Mouse (Mus musculus) retina, postnatal 1 day (tissue): ENCODE data around the gene Rsad2.
A peak's percentile ranks its signal among the peaks of the same experiment; 100 is the strongest.
"Not testable (repeated sequence)": the region's sequence is repeated elsewhere in the genome, so short reads cannot be mapped to it uniquely, and the experiment has no call there.

Experiments
- DNase-seq: peaks from one replicate; pipeline ENCODE4 v3.0.0-alpha.2; 2012

Rsad2 gene

DNA sequence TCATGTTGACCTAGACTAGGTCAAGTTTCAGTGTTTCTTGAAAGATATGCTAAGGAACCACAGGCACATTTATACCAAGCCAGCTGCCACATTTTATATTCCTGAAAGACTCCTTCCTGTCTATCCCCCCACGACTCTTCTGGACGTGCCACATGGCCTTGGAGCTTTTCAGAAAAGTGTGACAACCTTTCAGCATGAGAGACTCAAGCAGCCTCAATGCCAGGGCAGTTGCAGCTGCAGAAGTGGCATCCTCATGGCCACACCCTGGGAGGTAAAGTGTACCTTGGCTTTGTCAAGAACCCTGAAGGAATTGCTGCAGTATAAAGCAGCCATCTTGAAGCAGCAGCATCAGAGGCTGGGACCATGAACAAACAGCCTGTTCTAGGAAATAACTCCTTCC, 11.7 kb downstream of the Rsad2 start:
- DNase-seq, result no peak

- DNase-seq, result peak; percentile 71
Observed at GRCm38 (mm10) chr12:26444054-26444453, 12.2 kb downstream of the Rsad2 start.

- DNase-seq, result no peak
Observed at GRCm38 (mm10) chr12:26439366-26439765, 16.9 kb downstream of the Rsad2 start.

DNA sequence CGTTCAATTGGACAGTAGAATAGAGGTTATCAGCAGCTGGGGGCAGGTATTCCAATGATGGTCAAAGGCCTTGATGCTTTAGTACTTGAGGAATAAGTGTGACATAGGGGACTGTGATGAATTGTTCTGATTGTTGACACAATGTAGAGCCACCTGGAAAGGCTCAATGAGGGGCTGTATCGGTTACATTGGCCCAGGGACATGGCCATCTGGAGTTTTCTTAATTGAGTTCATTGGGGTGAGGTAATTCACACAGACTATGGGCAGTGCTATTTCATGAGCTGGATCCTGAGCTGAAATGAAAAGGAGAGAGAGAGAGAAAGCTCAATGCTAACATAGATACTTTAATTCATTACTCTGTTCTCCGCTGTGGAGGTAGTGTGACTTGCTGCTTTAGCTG, 18.3 kb downstream of the Rsad2 start:
- peak; percentile 24 for DNase-seq

GRCm38 (mm10) chr12:26436334-26436733, 19.9 kb downstream of the Rsad2 start:
- DNase-seq, result no peak

DNA sequence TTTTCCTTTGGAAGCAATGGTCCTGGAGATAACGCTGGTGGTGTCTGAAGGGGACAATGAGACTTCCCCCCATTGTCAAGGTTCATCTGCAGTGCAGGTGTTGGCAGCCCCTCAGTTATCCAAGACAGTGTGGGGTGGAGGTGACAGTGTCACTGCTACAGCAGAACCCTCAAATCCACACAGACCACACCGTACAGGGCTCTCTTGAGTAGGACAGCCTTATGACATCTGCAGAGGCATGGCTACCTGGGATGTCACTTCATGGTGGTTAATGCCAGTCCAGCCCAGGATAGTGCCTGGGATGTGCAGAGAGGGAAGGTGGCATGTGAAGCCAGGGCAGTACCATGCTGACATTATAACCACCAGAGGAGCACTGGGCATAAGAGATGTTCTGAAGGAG, 27.5 kb downstream of the Rsad2 start:
- not testable (repeated sequence) for DNase-seq

- DNase-seq, result peak; percentile 72
Observed at GRCm38 (mm10) chr12:26424841-26425240, 31.4 kb downstream of the Rsad2 start.

DNA sequence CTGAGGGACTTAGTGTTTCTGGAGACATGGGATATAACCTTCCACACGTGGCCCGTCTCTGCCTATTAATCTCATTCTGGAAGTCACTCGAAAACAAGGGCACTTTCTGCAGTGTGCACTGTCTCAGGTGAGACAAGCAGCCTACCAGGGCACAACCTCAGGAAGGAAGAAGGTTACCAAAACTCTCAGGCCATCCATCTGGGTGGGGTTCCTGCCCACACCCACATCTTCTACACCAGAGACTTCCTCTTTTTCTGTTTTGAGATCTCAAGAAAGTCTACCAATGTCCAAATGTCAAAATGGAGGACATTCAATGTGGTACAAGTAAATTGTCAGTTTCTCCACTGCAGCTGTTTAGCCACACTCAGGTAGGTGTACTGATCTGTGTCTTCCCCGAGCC, 37.9 kb downstream of the Rsad2 start:
- no peak for DNase-seq

GRCm38 (mm10) chr12:26416636-26417295, 39.5 kb downstream of the Rsad2 start:
- no peak for DNase-seq

GRCm38 (mm10) chr12:26415104-26415771, 41.0 kb downstream of the Rsad2 start, which contains the start of gene Rnf144a:
TSS of gene Rnf144a (minus strand) at chr12:26415254.
- DNase-seq, result peak; percentile 93

DNA sequence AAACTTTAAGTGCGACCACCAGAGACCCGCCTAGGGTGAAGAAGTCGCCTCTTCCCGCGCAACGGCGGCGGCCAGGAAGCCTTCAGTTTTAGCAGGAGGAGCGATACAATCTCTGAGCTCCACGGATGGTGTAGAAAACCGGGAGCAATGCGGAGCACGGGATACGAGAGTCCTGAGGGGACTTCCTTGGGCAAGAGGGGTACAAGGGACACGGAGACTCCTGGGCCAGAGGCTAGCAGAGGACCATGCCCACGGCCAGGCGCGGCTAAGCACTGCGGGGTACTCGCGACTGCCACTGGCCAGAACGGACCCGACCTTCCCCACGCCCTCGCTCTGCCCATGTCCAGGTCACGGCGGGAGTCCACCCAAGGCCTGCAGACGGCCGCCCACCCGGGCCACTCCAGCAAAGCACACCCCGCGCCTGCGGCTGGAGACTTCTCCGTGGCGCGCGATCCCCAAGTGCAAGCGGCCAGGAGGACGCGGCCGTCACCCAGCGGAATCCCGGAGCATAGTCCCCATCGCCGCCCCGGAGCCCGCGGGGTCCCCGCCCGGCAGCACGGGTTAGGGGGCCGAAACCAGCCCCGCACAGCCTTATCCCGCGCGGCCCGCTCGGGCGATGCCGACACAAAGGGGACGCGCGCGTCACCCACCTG, 41.7 kb downstream of the Rsad2 start:
- DNase-seq, result no peak

GRCm38 (mm10) chr12:26413961-26414411, 42.3 kb downstream of the Rsad2 start:
- DNase-seq, result no peak

DNA sequence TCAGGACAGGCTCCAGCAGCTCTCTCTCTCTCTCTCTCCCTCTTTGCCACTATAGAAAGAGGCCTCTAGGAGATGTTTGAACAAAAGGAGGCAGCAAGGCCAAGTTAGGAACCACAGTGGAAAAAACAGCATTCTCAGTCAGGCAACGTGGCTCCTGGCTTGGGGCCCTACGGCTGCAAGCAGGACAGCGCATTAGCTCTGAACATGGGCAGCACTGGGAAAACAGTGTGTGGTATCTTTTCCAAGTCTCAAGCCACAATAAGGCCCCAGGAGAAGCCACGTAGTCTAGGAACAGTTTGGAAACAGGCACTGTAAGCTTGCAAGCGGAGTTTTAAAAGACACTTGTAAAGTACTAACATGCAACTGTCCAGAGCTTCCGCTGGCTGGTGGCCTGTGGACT, 43.5 kb downstream of the Rsad2 start:
- DNase-seq, result no peak

DNA sequence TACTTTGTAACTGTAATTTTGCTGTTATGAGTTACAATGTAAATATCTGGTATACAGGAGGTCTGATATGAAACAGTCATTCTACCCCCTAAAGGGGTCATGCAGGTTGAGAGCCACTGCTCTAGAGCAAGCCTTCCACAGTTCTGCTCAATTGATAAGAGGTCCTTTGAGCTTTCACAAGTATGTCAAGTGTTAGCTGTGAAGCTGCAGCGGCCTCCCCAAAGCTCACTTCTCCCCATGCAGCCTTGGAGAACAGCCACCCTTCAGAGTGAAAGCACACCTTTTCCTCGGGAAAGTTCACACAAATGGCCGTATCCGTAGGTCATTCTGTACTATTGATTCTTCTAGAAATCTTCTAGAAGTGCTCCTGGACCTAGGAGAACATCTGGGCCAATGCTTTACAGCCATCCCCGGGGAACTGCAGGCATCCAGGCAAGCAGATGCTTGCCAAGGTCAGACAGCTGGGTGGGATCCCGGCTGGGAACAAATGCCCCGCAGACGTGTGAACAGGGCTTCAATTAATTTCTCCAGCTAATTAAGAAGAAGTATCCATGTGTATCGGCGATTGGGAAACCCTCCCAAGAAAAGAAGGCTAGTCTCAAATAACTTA, 44.3 kb downstream of the Rsad2 start:
- peak; percentile 47 for DNase-seq

DNA sequence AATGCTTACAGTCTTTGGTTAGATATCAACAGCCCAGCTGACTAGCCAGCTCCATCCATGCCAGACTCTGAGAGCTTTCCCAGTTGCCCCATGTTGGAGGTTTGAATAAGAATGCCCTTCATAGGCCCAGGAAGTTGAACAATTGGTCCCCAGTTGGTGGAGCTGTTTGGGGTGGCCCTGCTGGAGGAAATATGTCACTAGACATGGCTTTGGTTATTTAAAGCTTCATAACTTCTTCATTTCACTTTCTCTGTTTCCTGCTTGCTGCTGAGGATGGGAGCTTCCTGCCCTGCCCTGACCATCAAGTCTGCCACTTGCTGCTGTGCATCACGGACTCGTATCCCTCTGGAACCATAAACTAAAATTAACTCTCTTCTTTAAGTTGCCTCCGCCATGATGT, 45.8 kb downstream of the Rsad2 start:
- DNase-seq, result no peak

- DNase-seq, result no peak
Observed at GRCm38 (mm10) chr12:26408707-26409106, 47.5 kb downstream of the Rsad2 start.

- peak; percentile 67 for DNase-seq
Observed at GRCm38 (mm10) chr12:26404781-26405702, 51.2 kb downstream of the Rsad2 start.

- peak; percentile 77 for DNase-seq
Observed at GRCm38 (mm10) chr12:26403372-26404125, 52.7 kb downstream of the Rsad2 start.

DNA sequence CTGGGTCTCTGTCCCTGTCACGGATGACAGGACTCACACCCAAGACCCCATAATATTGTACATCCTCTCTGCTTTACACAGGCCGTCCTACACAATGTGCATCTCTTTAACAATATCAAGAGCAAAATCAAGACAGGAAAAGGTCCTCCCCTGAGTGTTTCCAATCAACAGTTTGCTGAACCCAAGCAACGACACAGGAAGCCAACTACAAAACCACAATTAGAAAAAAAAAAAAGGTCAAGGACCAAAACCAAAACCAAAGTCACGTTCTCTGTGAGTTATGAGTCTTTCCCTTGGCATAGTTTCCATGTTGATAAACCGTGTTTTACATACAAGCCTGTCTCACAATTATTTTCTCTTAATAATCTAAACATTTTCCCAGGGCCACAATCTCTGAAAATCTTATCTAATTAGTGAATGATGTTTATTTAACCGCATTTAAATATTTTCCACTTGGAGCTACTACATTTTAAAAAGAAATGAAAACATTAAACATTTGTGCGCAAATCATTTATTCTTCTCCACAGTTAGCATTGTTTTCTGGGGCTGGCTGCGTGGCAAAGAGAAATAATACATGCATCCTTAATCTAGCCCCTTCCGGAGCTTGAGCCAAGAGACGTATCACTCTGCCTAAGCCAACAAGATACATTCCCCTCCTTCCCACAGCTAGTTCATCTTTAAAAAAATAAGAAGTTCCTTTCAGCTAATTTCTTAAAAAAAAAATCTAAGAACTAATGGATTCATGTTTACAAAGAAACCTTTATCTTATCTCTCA, 54.4 kb downstream of the Rsad2 start:
- no peak for DNase-seq

DNA sequence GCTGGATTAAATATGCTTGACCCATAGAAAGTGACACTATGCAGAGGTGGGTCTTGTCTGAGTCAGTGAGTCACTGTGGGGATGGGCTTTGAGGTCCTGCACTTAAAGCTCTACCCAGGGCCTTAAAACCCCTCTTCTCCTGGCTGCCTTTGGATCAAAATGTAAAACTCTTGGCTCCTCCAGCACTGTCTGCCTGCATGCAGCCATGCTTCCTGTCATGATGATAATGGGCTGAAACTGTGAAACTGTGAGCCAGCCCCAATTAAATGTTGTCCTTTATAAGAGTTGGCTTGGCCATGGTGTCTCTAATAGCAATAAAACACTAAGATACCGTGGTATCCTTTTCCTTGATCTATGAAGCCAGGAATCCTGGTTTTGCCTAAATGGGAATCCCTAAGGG, 55.0 kb downstream of the Rsad2 start:
- DNase-seq, result no peak

DNA sequence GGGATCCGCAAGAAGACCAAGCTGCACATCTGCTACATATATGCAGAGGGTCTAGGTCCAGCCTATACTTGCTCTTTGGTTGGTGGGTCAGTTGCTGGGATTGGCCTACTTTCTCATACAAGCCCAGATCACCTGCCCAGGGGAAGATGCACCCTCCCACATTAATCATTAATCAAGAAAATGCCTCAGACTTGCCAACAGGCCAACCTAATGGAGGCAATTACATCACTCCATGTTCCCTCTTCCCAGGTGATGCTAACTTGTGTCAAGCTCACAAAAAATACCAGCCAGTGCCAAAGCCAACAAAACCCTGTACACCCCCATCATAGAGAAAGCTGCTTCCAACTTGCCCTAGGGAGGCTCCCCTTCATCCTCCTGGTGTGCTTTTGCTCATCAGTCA, 55.5 kb downstream of the Rsad2 start:
- no peak for DNase-seq
